Mouse (Mus musculus): Measurements from ENCODE around the gene Ythdf2. TPM values are rescaled to one million over a fixed set of nuclear protein-coding genes. Genes with fewer than 3 reads are reported as not detected.

Ythdf2 gene
- polyA plus RNA-seq, 1 experiment from 2014 or later, result 58.8 TPM

DNA sequence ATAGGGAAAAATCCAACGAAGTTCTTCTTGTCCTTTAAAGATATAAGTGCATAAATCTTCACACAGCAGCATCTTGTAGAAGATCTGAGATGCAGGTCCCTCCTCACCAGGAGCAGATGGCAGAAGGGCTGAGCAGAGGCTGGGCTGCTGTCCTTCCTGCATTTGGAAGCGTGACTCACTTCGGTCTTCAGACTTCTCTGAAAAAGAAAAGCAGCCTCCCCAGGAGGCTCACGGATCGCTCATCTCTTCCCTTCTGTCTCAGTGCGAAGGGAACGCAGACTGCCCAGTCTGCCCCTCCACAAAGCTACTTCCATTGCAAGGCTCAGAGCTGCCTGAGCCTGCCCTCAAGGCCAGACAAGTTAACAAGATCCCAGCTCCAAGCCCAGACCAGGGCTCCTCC, 41.2 kb downstream of the Ythdf2 start:
- Histone ChIP-seq H3K4me2 (no peak overlapping the region), H3K9me3 (no peaks in the 10 kb centered on the region), H3K4me3 (no peak overlapping the region), H3K36me3 (no peaks in the 10 kb centered on the region), H3K4me1 (peaks cover 6% of the 10 kb centered on the region; the same call in 1 of the 2 replicates), H3K9ac (no peak overlapping the region), H3K27me3 (replicated peaks) (no peaks in the 10 kb centered on the region; the same call in 1 of the 2 replicates), H3K27ac (replicated peaks) (no peak overlapping the region)
- ATAC-seq (ENCODE audit: extremely low read depth, insufficient number of reproducible peaks, low FRiP score, low TSS enrichment), result no peak
- 31% methylated on average over 7 of the region's 7 CpGs for WGBS

DNA sequence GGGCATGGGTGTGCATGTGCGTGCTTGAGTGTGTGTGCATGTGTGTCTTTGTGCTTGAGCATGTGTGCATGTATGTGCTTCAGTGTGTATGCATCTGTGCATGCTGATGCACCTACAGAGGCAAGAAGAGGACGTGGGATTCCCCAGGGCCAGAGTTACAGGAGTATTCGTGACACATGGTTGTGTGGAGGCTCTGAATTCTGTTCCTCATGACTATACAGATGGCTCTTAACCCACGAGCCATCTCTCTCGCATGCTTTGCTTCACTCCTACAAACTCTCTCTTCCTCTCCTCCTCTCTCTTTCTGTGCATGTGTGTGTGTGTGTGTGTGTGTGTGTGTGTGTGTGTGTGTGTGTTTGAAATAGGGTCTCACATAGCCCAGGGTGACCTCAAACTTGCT, 42.3 kb downstream of the Ythdf2 start:
- Histone ChIP-seq H3K4me3 (no peak overlapping the region), H3K9me3 (no peaks in the 10 kb centered on the region), H3K4me2 (no peak overlapping the region), H3K36me3 (no peaks in the 10 kb centered on the region), H3K27me3 (replicated peaks) (no peaks in the 10 kb centered on the region; the same call in 1 of the 2 replicates), H3K9ac (no peak overlapping the region), H3K4me1 (peaks cover 6% of the 10 kb centered on the region; the same call in 1 of the 2 replicates), H3K27ac (replicated peaks) (no peak overlapping the region)
- ATAC-seq (ENCODE audit: extremely low read depth, insufficient number of reproducible peaks, low FRiP score, low TSS enrichment), result no peak
- WGBS, result 70% methylated on average over 5 of the region's 5 CpGs

DNA sequence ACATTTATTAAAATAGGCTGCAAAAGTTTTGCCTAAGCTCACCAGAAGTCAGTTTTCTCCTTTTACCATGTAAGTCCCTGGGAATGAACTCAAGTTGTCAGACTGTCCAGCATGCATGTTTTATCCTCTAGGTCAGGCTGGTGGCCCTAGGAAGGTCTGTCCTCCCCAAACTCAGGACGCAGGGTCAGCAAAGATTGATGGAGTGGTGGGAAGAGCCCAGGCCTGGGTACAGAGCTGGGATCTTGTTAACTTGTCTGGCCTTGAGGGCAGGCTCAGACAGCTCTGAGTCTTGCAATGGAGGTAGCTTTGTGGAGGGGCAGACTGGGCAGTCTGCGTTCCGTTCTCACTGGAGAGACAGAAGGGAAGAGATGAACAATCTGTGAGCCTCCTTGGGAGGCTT, 42.8 kb downstream of the Ythdf2 start:
- ATAC-seq (ENCODE audit: extremely low read depth, insufficient number of reproducible peaks, low FRiP score, low TSS enrichment), result no peak
- Histone ChIP-seq H3K27ac (replicated peaks) (no peak overlapping the region), H3K9ac (no peak overlapping the region), H3K4me3 (no peak overlapping the region), H3K27me3 (replicated peaks) (no peaks in the 10 kb centered on the region; the same call in 1 of the 2 replicates), H3K36me3 (no peaks in the 10 kb centered on the region), H3K4me2 (no peak overlapping the region), H3K4me1 (peaks cover 6% of the 10 kb centered on the region; the same call in 1 of the 2 replicates), H3K9me3 (no peaks in the 10 kb centered on the region)
- WGBS, result 99% methylated on average over 3 of the region's 3 CpGs

DNA sequence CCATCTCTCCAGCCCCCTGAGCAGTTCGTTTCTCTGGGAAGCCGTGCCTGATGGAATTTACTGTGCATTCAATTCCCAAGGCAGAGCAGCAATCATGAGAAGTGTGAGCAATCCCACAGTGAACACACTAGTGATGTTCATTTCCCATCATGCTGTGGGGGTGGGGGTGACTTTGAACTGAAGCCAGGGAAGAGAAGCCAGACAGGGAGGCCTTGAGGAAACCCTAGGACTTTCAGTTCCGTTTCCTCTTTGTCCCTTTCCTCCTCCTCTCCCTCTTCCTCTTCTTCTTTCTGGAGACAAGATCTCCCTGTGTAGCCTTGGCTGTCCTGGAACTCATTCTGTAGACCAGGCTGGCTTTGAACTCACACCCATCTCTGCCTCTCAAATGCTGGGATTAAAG, 44.7 kb downstream of the Ythdf2 start:
- H3K4me1 ChIP-seq, result peaks cover 6% of the 10 kb centered on the region; the same call in 1 of the 2 replicates
- 87% methylated on average over 3 of the region's 3 CpGs for WGBS
- no peak overlapping the region for H3K4me2 ChIP-seq
- no peaks in the 10 kb centered on the region; the same call in 1 of the 2 replicates for H3K27me3 ChIP-seq (replicated peaks)
- H3K36me3 ChIP-seq, result no peaks in the 10 kb centered on the region
- no peak for ATAC-seq (ENCODE audit: extremely low read depth, insufficient number of reproducible peaks, low FRiP score, low TSS enrichment)
- no peak overlapping the region for H3K9ac ChIP-seq
- no peak overlapping the region for H3K27ac ChIP-seq (replicated peaks)
- no peak overlapping the region for H3K4me3 ChIP-seq
- H3K9me3 ChIP-seq, result no peaks in the 10 kb centered on the region

DNA sequence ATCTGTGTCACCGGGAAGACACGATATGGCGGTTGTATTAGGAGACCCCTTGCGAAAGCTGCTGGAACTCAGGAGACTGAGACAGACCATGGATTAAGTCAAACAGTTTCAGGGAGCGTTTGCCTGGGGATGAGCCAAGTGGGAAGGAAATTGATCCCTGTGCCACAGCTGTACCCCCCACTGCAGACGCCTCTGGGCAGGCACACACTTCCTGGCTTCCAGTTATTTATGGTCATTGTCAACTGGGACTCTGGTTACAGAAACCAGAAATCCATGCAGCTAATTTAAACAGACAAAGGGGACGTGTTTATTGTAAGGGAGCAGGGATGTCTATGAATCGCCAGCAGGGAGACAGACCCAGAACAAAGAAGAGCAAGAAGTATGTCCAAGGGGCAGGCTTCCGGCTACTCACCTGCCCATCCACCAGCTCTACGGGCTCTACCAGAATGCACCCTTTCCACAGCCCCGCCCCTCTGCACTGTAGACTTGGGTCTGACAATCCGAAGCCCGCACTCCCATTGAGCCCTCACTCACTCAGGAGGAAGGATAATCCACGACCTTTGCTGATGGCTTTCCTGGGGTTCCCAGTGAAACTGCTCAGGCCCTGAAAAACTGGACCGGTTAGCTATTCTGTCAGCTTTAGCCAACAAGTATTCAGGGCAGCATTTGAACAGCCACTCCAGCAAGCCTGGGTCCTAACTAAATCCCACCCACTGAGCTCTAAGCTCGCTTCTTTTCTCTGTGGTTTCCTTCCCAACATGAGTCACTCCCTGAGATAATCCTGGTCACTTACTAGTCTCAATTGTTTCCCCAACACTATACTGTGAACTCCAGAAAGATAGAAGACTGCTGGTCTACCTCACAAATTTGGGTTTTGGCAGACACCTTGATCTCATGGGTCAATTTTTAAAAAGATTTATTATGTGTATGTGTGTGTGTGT, 45.5 kb downstream of the Ythdf2 start:
- no peak overlapping the region for H3K4me2 ChIP-seq
- H3K9ac ChIP-seq, result no peak overlapping the region
- H3K36me3 ChIP-seq, result no peaks in the 10 kb centered on the region
- no peaks in the 10 kb centered on the region for H3K27me3 ChIP-seq (replicated peaks)
- peaks cover 6% of the 10 kb centered on the region; the same call in 1 of the 2 replicates for H3K4me1 ChIP-seq
- no peak overlapping the region for H3K27ac ChIP-seq (replicated peaks)
- WGBS, result 61% methylated on average over 16 of the region's 16 CpGs
- no peaks in the 10 kb centered on the region for H3K9me3 ChIP-seq
- no peak overlapping the region for H3K4me3 ChIP-seq
- ATAC-seq (ENCODE audit: extremely low read depth, insufficient number of reproducible peaks, low FRiP score, low TSS enrichment), result no peak

DNA sequence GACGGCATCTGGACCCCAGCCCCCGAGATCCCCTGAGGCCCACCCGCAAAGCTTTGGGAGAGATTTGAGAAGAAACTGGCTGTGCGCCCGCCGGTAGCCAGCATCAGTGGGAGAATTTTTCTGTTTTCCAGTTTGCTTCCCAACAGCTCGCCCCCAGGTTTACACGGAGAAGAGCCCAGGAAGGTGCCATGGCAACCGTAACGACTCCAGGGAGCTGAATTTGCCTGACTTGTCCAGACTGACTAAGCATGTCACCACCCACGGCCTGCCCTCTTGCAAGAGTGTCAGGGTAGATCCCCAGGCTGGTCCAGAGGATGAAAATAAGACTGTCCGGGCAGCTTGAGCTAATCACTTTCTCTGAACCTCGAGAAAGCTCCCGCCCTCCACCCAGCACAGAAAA, 46.4 kb downstream of the Ythdf2 start:
- Histone ChIP-seq H3K36me3 (no peaks in the 10 kb centered on the region), H3K27ac (replicated peaks) (no peak overlapping the region), H3K27me3 (replicated peaks) (no peaks in the 10 kb centered on the region), H3K9ac (no peak overlapping the region), H3K4me2 (no peak overlapping the region), H3K9me3 (no peaks in the 10 kb centered on the region), H3K4me3 (no peak overlapping the region), H3K4me1 (peaks cover 6% of the 10 kb centered on the region; the same call in 1 of the 2 replicates)
- WGBS, result 66% methylated on average over 14 of the region's 14 CpGs
- no peak for ATAC-seq (ENCODE audit: extremely low read depth, insufficient number of reproducible peaks, low FRiP score, low TSS enrichment)

DNA sequence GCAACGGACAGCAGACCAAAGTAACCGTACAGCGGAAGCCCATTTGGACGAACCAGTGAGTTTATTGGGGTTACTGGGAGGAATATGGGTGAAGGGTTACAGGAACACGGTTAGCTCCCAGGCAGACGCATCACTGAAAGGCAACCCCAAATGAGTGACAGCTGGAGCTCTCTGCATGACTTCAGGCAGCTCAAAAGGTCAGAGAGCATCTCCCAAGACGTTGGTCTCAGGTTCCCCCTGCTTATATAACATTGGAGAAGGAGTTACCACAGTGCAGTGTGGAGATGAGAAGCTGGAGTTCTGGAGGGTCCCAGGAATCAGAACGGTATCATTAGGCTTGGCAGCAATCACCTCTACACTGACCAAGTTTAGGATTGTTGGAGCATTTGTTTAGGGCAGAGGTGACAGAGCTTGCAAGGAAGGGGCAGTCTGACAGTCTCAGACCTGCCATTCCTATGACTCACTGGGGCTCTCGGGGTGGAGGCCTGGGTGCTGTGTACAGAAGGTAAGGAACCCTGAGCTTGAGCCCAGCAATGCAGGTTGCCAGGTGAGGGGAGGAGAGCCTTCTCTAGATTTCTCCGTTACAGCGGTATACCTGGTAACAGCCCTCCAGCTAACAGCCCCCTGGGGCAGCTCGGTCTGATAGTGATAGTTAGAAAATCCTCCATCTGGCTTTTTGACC, 55.0 kb downstream of the Ythdf2 start:
- no peak for ATAC-seq (ENCODE audit: extremely low read depth, insufficient number of reproducible peaks, low FRiP score, low TSS enrichment)
- Histone ChIP-seq H3K4me2 (no peak overlapping the region), H3K4me1 (peaks cover 4% of the 10 kb centered on the region; the same call in 1 of the 2 replicates), H3K9ac (no peak overlapping the region), H3K36me3 (no peaks in the 10 kb centered on the region), H3K27me3 (replicated peaks) (no peaks in the 10 kb centered on the region), H3K9me3 (peaks cover 5% of the 10 kb centered on the region; the same call in 1 of the 2 replicates), H3K4me3 (no peak overlapping the region), H3K27ac (replicated peaks) (no peak overlapping the region)
- 44% methylated on average over 12 of the region's 12 CpGs for WGBS

DNA sequence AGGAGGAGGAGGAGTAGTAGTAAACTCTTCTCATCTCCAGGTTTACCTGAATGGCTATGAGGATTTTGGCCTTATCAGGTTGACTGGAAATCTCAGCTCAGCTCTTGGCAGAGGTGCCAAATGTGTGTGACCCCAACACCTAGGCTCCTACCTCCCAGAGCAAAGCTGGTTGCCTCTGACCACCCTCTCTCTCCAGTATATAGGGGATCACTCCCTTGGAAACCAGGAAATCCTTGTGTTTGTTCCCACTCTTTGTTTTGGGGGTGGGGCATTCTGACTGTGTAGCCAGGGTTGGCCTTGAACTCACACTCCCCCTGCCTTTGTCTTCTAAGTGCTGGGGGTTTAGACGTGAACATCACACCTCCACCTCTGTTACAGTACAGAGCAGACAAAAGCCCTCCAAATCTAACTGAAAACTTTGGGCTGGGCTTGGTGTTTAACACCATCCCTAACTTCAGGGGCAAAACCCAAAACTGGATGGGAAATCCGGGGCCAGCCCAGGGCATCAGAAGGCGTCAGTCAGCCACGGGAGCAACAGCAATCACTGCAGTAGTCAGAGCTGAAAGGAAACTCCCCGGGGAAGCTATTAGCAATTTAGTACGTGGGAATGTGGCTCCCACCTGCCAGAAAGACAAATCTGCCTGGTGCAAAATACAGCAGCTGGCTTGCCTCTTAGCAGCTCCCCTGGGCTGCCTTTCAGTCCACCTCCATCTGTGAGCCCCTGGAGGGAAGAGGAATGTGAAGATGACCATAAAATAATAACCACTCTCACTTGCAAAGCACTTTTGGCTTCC, 57.0 kb downstream of the Ythdf2 start:
- Histone ChIP-seq H3K27me3 (replicated peaks) (no peaks in the 10 kb centered on the region), H3K9me3 (peaks cover 5% of the 10 kb centered on the region; the same call in 1 of the 2 replicates), H3K9ac (no peak overlapping the region), H3K36me3 (no peaks in the 10 kb centered on the region), H3K27ac (replicated peaks) (no peak overlapping the region), H3K4me1 (peaks cover 4% of the 10 kb centered on the region; the same call in 1 of the 2 replicates), H3K4me3 (no peak overlapping the region), H3K4me2 (no peak overlapping the region)
- 2% methylated on average over 6 of the region's 6 CpGs for WGBS
- ATAC-seq (ENCODE audit: extremely low read depth, insufficient number of reproducible peaks, low FRiP score, low TSS enrichment), result no peak

DNA sequence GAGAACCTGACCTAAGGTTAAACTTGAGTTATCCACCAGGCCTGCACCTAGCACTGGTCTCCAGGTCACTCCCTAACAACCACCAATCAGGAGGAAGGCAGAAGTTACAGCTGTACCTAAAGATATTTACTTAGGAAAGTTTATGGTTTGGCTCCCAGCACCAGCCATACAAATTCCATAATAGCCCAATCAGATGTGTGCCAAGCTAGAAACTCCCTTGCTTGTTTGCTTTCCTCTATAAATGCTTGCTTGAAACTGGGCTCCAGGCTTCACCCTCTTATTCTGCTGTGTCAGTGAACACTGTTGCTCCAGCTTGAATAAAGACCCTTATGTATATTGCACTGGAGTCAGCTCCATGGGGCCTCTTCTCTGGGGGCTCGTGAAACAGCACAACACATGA, 60.4 kb downstream of the Ythdf2 start:
- H3K27ac ChIP-seq (replicated peaks), result no peak overlapping the region
- 64% methylated on average over 1 of the region's 1 CpGs for WGBS

DNA sequence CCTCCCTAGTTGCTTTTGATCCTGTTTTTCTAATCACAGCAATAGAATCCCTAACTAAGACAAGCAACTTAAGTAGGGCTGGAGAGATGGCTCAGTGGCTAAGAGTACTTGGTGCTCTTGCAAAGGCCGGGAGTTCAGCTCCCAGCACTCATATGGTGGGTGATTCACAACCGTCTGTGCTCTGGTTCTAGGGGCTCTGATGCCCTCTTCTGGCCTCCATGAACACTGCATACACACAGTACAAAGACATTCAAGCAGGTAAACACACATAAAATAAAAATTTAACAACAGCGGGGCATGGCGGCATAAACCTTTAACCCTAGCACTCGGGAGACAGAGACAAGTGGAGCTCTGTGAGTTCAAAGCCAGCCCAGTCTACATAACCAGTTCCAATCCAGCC, 65.9 kb downstream of the Ythdf2 start:
- Histone ChIP-seq H3K27ac (replicated peaks) (no peak overlapping the region), H3K4me3 (no peak overlapping the region), H3K9me3 (no peaks in the 10 kb centered on the region), H3K36me3 (no peaks in the 10 kb centered on the region), H3K4me1 (peaks cover 8% of the 10 kb centered on the region; the same call in 1 of the 2 replicates), H3K4me2 (no peak overlapping the region), H3K27me3 (replicated peaks) (peaks cover 58% of the 10 kb centered on the region), H3K9ac (no peak overlapping the region)
- no peak for ATAC-seq (ENCODE audit: extremely low read depth, insufficient number of reproducible peaks, low FRiP score, low TSS enrichment)
- 73% methylated on average over 5 of the region's 5 CpGs for WGBS

More for the DNA sequence above, 60.4 kb downstream of the Ythdf2 start:
- H3K27me3 ChIP-seq (replicated peaks), result peaks cover 3% of the 10 kb centered on the region; the same call in 1 of the 2 replicates
- no peak for ATAC-seq (ENCODE audit: extremely low read depth, insufficient number of reproducible peaks, low FRiP score, low TSS enrichment)
- no peaks in the 10 kb centered on the region for H3K36me3 ChIP-seq
- H3K9me3 ChIP-seq, result peaks cover 5% of the 10 kb centered on the region; the same call in 1 of the 2 replicates
- H3K4me2 ChIP-seq, result no peak overlapping the region
- peaks cover 4% of the 10 kb centered on the region; the same call in 1 of the 2 replicates for H3K4me1 ChIP-seq
- no peak overlapping the region for H3K4me3 ChIP-seq
- no peak overlapping the region for H3K9ac ChIP-seq

DNA sequence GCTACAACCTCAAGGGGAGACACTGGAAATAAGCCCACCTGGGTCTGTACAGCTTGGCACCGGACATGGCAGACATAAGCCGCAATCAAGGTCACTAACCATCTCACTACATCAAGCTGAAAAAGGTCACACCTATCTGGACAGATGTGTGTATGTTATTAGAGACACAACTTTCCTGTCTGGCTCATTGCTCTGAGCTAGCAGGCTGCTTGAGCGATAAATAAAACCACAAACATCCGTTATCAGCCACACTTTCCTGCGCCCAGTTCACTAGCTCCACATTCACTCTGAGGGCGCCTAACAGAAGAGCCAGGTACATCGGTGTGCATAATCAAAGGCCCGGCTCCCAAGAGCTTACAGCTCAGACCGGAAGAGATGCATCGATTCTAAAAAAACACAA, 67.0 kb downstream of the Ythdf2 start:
- ATAC-seq (ENCODE audit: extremely low read depth, insufficient number of reproducible peaks, low FRiP score, low TSS enrichment), result no peak

More for the DNA sequence above, 67.0 kb downstream of the Ythdf2 start:
- WGBS, result 28% methylated on average over 10 of the region's 10 CpGs
- Histone ChIP-seq H3K4me1 (peaks cover 8% of the 10 kb centered on the region; the same call in 1 of the 2 replicates), H3K36me3 (no peaks in the 10 kb centered on the region), H3K27me3 (replicated peaks) (peaks cover 69% of the 10 kb centered on the region), H3K9ac (no peak overlapping the region), H3K9me3 (no peaks in the 10 kb centered on the region), H3K4me3 (peak overlapping the region; percentile 58), H3K4me2 (peak overlapping the region; percentile 86), H3K27ac (replicated peaks) (no peak overlapping the region)
